Mouse (Mus musculus): ENCODE measurements around the gene Hoxb5. TPM values are rescaled to one million over a fixed set of nuclear protein-coding genes. Genes with fewer than 3 reads are reported as not detected.
A peak's percentile ranks its signal among the peaks of the same experiment; 100 is the strongest.

Hoxb5 gene
- polyA plus RNA-seq, 1 experiment from 2014 or later, result 18.8 TPM

- Histone ChIP-seq H3K4me1 (peaks cover 99% of the 10 kb centered on the region), H3K4me2 (peak overlapping the region; percentile 90), H3K9ac (peak overlapping the region; percentile 55), H3K9me3 (replicated peaks) (no peaks in the 10 kb centered on the region), H3K27me3 (no peaks in the 10 kb centered on the region), H3K4me3 (replicated peaks) (peak overlapping the region; percentile 80), H3K36me3 (peaks cover 23% of the 10 kb centered on the region), H3K27ac (peak overlapping the region; percentile 100)
- ATAC-seq (replicated peaks; ENCODE audit: low FRiP score), result no peak
- 32% methylated on average over 7 of the region's 7 CpGs for whole genome bisulfite sequencing
Observed at GRCm38 (mm10) chr11:96327122-96327521, 24.0 kb downstream of the Hoxb5 start.

- no peaks in the 10 kb centered on the region for H3K27me3 ChIP-seq
- H3K4me3 ChIP-seq (replicated peaks), result peak overlapping the region; percentile 80
- no peaks in the 10 kb centered on the region for H3K9me3 ChIP-seq (replicated peaks)
- H3K36me3 ChIP-seq, result peaks cover 23% of the 10 kb centered on the region
- no peak for ATAC-seq (replicated peaks; ENCODE audit: low FRiP score)
- 30% methylated on average over 5 of the region's 5 CpGs for WGBS
- H3K9ac ChIP-seq, result peak overlapping the region; percentile 55
- peak overlapping the region; percentile 100 for H3K27ac ChIP-seq
- H3K4me2 ChIP-seq, result peak overlapping the region; percentile 90
- H3K4me1 ChIP-seq, result peaks cover 99% of the 10 kb centered on the region
Observed at GRCm38 (mm10) chr11:96327750-96328149, 24.6 kb downstream of the Hoxb5 start.

- WGBS, result 9% methylated on average over 8 of the region's 8 CpGs
- Histone ChIP-seq H3K4me1 (peaks cover 99% of the 10 kb centered on the region), H3K27me3 (no peaks in the 10 kb centered on the region), H3K9ac (peak overlapping the region; percentile 55; the same call in 1 of the 2 replicates), H3K9me3 (replicated peaks) (no peaks in the 10 kb centered on the region), H3K27ac (peak overlapping the region; percentile 100), H3K4me2 (peak overlapping the region; percentile 90), H3K36me3 (peaks cover 26% of the 10 kb centered on the region), H3K4me3 (replicated peaks) (peak overlapping the region; percentile 80)
- no peak for ATAC-seq (replicated peaks; ENCODE audit: low FRiP score)
Observed at GRCm38 (mm10) chr11:96328605-96329004, 25.5 kb downstream of the Hoxb5 start.

- Histone ChIP-seq H3K27ac (peak overlapping the region; percentile 100), H3K27me3 (no peaks in the 10 kb centered on the region), H3K36me3 (peaks cover 27% of the 10 kb centered on the region), H3K4me3 (replicated peaks) (peak overlapping the region; percentile 41), H3K9me3 (replicated peaks) (no peaks in the 10 kb centered on the region), H3K9ac (peak overlapping the region; percentile 55), H3K4me2 (peak overlapping the region; percentile 90), H3K4me1 (peaks cover 100% of the 10 kb centered on the region)
- no peak; the same call in 1 of the 2 replicates for ATAC-seq (replicated peaks; ENCODE audit: low FRiP score)
- 6% methylated on average over 8 of the region's 8 CpGs for WGBS
Observed at GRCm38 (mm10) chr11:96332105-96332504, 29.0 kb downstream of the Hoxb5 start.

- 10% methylated on average over 34 of the region's 35 CpGs for WGBS
- Histone ChIP-seq H3K9me3 (replicated peaks) (no peaks in the 10 kb centered on the region), H3K4me1 (peaks cover 100% of the 10 kb centered on the region)
Observed at GRCm38 (mm10) chr11:96332618-96333032, 29.5 kb downstream of the Hoxb5 start.

GRCm38 (mm10) chr11:96333241-96334001 lies 30.3 kb downstream of the Hoxb5 start:
- Histone ChIP-seq H3K9me3 (replicated peaks) (no peaks in the 10 kb centered on the region), H3K27me3 (no peaks in the 10 kb centered on the region), H3K4me2 (peak overlapping the region; percentile 90), H3K4me1 (peaks cover 100% of the 10 kb centered on the region), H3K9ac (peak overlapping the region; percentile 55), H3K27ac (peak overlapping the region; percentile 100), H3K4me3 (replicated peaks) (peak overlapping the region; percentile 41), H3K36me3 (peaks cover 39% of the 10 kb centered on the region)
- WGBS, result 11% methylated on average over 17 of the region's 17 CpGs
- peak; percentile 70 for ATAC-seq (replicated peaks; ENCODE audit: low FRiP score)

More at GRCm38 (mm10) chr11:96332618-96333032, 29.5 kb downstream of the Hoxb5 start:
- peak overlapping the region; percentile 100 for H3K27ac ChIP-seq
- H3K27me3 ChIP-seq, result no peaks in the 10 kb centered on the region
- H3K36me3 ChIP-seq, result peaks cover 31% of the 10 kb centered on the region
- H3K4me2 ChIP-seq, result peak overlapping the region; percentile 90
- peak overlapping the region; percentile 41 for H3K4me3 ChIP-seq (replicated peaks)
- peak overlapping the region; percentile 55 for H3K9ac ChIP-seq
- no peak; the same call in 1 of the 2 replicates for ATAC-seq (replicated peaks; ENCODE audit: low FRiP score)

- Histone ChIP-seq H3K27me3 (no peaks in the 10 kb centered on the region), H3K9ac (peak overlapping the region; percentile 55), H3K4me3 (replicated peaks) (peak overlapping the region; percentile 41), H3K4me2 (peak overlapping the region; percentile 90), H3K27ac (peak overlapping the region; percentile 100), H3K4me1 (peaks cover 100% of the 10 kb centered on the region), H3K9me3 (replicated peaks) (no peaks in the 10 kb centered on the region), H3K36me3 (peaks cover 41% of the 10 kb centered on the region)
- WGBS, result 10% methylated on average over 2 of the region's 2 CpGs
- no peak for ATAC-seq (replicated peaks; ENCODE audit: low FRiP score)
Observed at GRCm38 (mm10) chr11:96334002-96334364, 30.8 kb downstream of the Hoxb5 start.

GRCm38 (mm10) chr11:96334998-96335397 lies 31.9 kb downstream of the Hoxb5 start:
- Histone ChIP-seq H3K27me3 (no peaks in the 10 kb centered on the region), H3K9ac (no peak overlapping the region), H3K4me1 (peaks cover 100% of the 10 kb centered on the region), H3K4me3 (replicated peaks) (no peak overlapping the region; the same call in 1 of the 2 replicates), H3K36me3 (peaks cover 44% of the 10 kb centered on the region), H3K9me3 (replicated peaks) (no peaks in the 10 kb centered on the region), H3K4me2 (peak overlapping the region; percentile 90), H3K27ac (peak overlapping the region; percentile 100)
- 26% methylated on average over 3 of the region's 3 CpGs for WGBS
- ATAC-seq (replicated peaks; ENCODE audit: low FRiP score), result peak; percentile 30

- 23% methylated on average over 2 of the region's 2 CpGs for WGBS
- peak overlapping the region; percentile 100 for H3K27ac ChIP-seq
- H3K4me3 ChIP-seq (replicated peaks), result no peak overlapping the region
- ATAC-seq (replicated peaks; ENCODE audit: low FRiP score), result no peak
- peaks cover 34% of the 10 kb centered on the region for H3K36me3 ChIP-seq
- no peaks in the 10 kb centered on the region for H3K9me3 ChIP-seq (replicated peaks)
- no peaks in the 10 kb centered on the region for H3K27me3 ChIP-seq
- peak overlapping the region; percentile 36 for H3K4me2 ChIP-seq
- H3K9ac ChIP-seq, result no peak overlapping the region
- H3K4me1 ChIP-seq, result peaks cover 98% of the 10 kb centered on the region
Observed at GRCm38 (mm10) chr11:96336597-96336996, 33.5 kb downstream of the Hoxb5 start.

GRCm38 (mm10) chr11:96337026-96337425 lies 33.9 kb downstream of the Hoxb5 start:
- no peaks in the 10 kb centered on the region for H3K27me3 ChIP-seq
- no peaks in the 10 kb centered on the region for H3K9me3 ChIP-seq (replicated peaks)
- WGBS, result 32% methylated on average over 6 of the region's 6 CpGs
- H3K4me1 ChIP-seq, result peaks cover 98% of the 10 kb centered on the region
- H3K27ac ChIP-seq, result peak overlapping the region; percentile 100
- H3K4me3 ChIP-seq (replicated peaks), result no peak overlapping the region
- peak overlapping the region; percentile 36 for H3K4me2 ChIP-seq
- no peak for ATAC-seq (replicated peaks; ENCODE audit: low FRiP score)
- no peak overlapping the region for H3K9ac ChIP-seq
- H3K36me3 ChIP-seq, result peaks cover 34% of the 10 kb centered on the region

GRCm38 (mm10) chr11:96338957-96339855 lies 36.1 kb downstream of the Hoxb5 start:
- Histone ChIP-seq H3K27ac (peak overlapping the region; percentile 100), H3K9me3 (replicated peaks) (no peaks in the 10 kb centered on the region), H3K4me2 (peak overlapping the region; percentile 76), H3K27me3 (no peaks in the 10 kb centered on the region), H3K4me3 (replicated peaks) (peak overlapping the region; percentile 43), H3K4me1 (peaks cover 98% of the 10 kb centered on the region), H3K36me3 (peaks cover 32% of the 10 kb centered on the region), H3K9ac (peak overlapping the region; percentile 61)
- no peak for ATAC-seq (replicated peaks; ENCODE audit: low FRiP score)
- 41% methylated on average over 7 of the region's 7 CpGs for WGBS

All from kidney, embryonic 15.5 days (tissue).